Mouse (Mus musculus) v-Abl transformed pro-B cells (cell line): ENCODE data around the gene Fgd3.

ENCODE experiments used
- in situ Hi-C, 2 experiments: fragments of 400-800 bp; cut with MboI; formaldehyde crosslinking; loops; one replicate each; pipeline ENCODE4 v1.15.1; 2025; ENCODE audit not compliant: unreplicated experiment in 2 of 2

Fgd3 gene

GRCm38 (mm10) chr13:49341831-49342722 is 22.0 kb upstream of the Fgd3 start:
- in situ Hi-C loops: no loop called here

GRCm38 (mm10) chr13:49341012-49341830 is 21.1 kb upstream of the Fgd3 start, which contains the start of gene Bicd2:
Gene Bicd2 (plus strand): TSS chr13:49341585.
- in situ Hi-C loops: no loop called here

- in situ Hi-C loops: no loop called here
Observed at GRCm38 (mm10) chr13:49338893-49339546, 18.9 kb upstream of the Fgd3 start.

GRCm38 (mm10) chr13:49335077-49335982 is 15.2 kb upstream of the Fgd3 start:
- in situ Hi-C loops: no loop called here

- in situ Hi-C loops: no loop called here
Observed at GRCm38 (mm10) chr13:49333250-49333649, 13.1 kb upstream of the Fgd3 start.

GRCm38 (mm10) chr13:49328101-49328500 is 8.0 kb upstream of the Fgd3 start:
- in situ Hi-C loops: loop anchor here in 1 of 2 experiments (5.0 to 10.0 kb wide), 2 partner anchors 49 to 317 kb away; no protein-coding TSS in a partner anchor

- in situ Hi-C loops: loop anchor here in 1 of 2 experiments (5.0 to 10.0 kb wide), 2 partner anchors 51 to 318 kb away; no protein-coding TSS in a partner anchor
Observed at GRCm38 (mm10) chr13:49326246-49327206, 6.4 kb upstream of the Fgd3 start.

GRCm38 (mm10) chr13:49324871-49325270 is 4.8 kb upstream of the Fgd3 start:
- in situ Hi-C loops: loop anchor here (5.0 to 10.0 kb wide), 2 partner anchors 52 to 320 kb away; no protein-coding TSS in a partner anchor

GRCm38 (mm10) chr13:49322739-49323138 is 2.6 kb upstream of the Fgd3 start:
- in situ Hi-C loops: loop anchor here (5.0 to 10.0 kb wide), 2 partner anchors 55 to 322 kb away; no protein-coding TSS in a partner anchor

GRCm38 (mm10) chr13:49322169-49322568 is 2.1 kb upstream of the Fgd3 start:
- in situ Hi-C loops: loop anchor here (5.0 to 10.0 kb wide), 2 partner anchors 55 to 323 kb away; no protein-coding TSS in a partner anchor

- in situ Hi-C loops: loop anchor here (5.0 to 10.0 kb wide), 2 partner anchors 56 to 323 kb away; no protein-coding TSS in a partner anchor
Observed at GRCm38 (mm10) chr13:49321452-49321851, 1.3 kb upstream of the Fgd3 start.

- in situ Hi-C loops: loop anchor here (5.0 to 10.0 kb wide), 2 partner anchors 57 to 324 kb away; no protein-coding TSS in a partner anchor
Observed at GRCm38 (mm10) chr13:49320514-49320913, 403 bp upstream of the Fgd3 start.

GRCm38 (mm10) chr13:49317914-49318313 is 2.2 kb downstream of the Fgd3 start:
- in situ Hi-C loops: no loop called here

GRCm38 (mm10) chr13:49317508-49317907 is 2.6 kb downstream of the Fgd3 start:
- in situ Hi-C loops: no loop called here

GRCm38 (mm10) chr13:49316386-49317162 is 3.5 kb downstream of the Fgd3 start:
- in situ Hi-C loops: no loop called here

- in situ Hi-C loops: no loop called here
Observed at GRCm38 (mm10) chr13:49311642-49312041, 8.5 kb downstream of the Fgd3 start.

- in situ Hi-C loops: no loop called here
Observed at GRCm38 (mm10) chr13:49309501-49309900, 10.6 kb downstream of the Fgd3 start.
